Mouse (Mus musculus): ENCODE results near the gene Kif22.

The Kif22 gene

GRCm38 (mm10) chr7:126984667-126985444, 57.4 kb downstream of the Kif22 start:
- DNase-seq (ENCODE audit: low read depth, low spot score) = no peak

- DNase-seq (ENCODE audit: low read depth, low spot score) = no peak
Observed at GRCm38 (mm10) chr7:126983113-126983512, 59.2 kb downstream of the Kif22 start.

- DNase-seq (ENCODE audit: low read depth, low spot score) = no peak
Observed at GRCm38 (mm10) chr7:126982054-126982453, 60.2 kb downstream of the Kif22 start.

GRCm38 (mm10) chr7:126981601-126982000, 60.7 kb downstream of the Kif22 start:
- DNase-seq (ENCODE audit: low read depth, low spot score) = no peak

GRCm38 (mm10) chr7:126978841-126979240, 63.4 kb downstream of the Kif22 start:
- no peak for DNase-seq (ENCODE audit: low read depth, low spot score)

Measured in mesoderm, embryonic 11.5 days (tissue).